Mouse (Mus musculus): ENCODE data around the gene Coro6. TPM values are rescaled to one million over a fixed set of nuclear protein-coding genes. Genes with fewer than 3 reads are reported as not detected.

The Coro6 gene
- polyA plus RNA-seq, 1 experiment from 2014 or later = 0.48 TPM

DNA sequence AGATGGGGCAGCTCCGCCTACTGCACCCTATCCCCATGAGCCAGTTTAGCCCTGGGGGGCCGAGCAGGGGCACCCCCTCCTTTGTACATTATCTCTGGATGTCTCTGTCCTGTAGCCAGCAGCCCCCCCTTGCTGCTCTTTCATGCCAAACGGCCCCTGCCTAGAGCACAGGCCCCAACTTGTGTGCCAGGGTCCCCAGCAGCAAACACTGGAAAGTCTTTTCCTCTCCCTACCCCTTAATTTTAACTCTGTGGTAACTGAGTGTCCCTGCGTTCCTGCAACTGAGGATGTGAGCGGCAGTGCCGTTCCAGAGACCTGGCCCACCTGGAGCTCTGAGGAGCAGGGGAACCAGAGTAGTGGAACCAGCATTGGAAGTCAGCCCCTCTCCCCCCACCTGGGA, 44.7 kb downstream of the Coro6 start:
- Histone ChIP-seq H3K4me2 (no peak overlapping the region), H3K27ac (no peak overlapping the region), H3K4me1 (peaks cover 34% of the 10 kb centered on the region), H3K9ac (no peak overlapping the region), H3K36me3 (peaks cover 73% of the 10 kb centered on the region), H3K9me3 (replicated peaks) (no peaks in the 10 kb centered on the region), H3K27me3 (no peaks in the 10 kb centered on the region), H3K4me3 (replicated peaks) (no peak overlapping the region)
- WGBS = 80% methylated on average over 6 of the region's 6 CpGs
- ATAC-seq (replicated peaks; ENCODE audit: low FRiP score) = no peak

DNA sequence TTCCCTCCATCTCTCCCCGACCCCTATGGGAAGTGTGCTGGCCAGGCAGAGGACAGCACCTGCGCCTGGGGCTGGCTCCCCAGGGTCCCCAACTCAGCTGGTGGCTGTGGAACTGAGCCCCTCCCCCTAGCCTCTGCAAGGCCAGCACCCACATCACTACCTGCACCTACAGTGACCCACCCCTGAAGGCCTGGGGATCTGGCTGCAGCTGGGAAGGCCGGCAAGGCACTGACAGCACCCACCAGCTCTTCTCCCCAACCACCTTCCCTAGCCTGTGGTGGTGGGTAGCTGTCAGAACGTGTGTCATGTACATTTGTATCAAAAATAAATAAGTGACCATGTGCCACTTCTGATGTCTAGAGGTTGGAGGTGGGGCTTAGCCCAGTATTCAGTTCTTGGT, 45.2 kb downstream of the Coro6 start:
- 70% methylated on average over 4 of the region's 4 CpGs for WGBS
- Histone ChIP-seq H3K27me3 (no peaks in the 10 kb centered on the region), H3K36me3 (peaks cover 68% of the 10 kb centered on the region), H3K4me3 (replicated peaks) (no peak overlapping the region), H3K9me3 (replicated peaks) (no peaks in the 10 kb centered on the region), H3K27ac (peak overlapping the region; percentile 20; the same call in 1 of the 2 replicates), H3K4me2 (no peak overlapping the region), H3K4me1 (peaks cover 37% of the 10 kb centered on the region), H3K9ac (no peak overlapping the region)
- ATAC-seq (replicated peaks; ENCODE audit: low FRiP score) = no peak

DNA sequence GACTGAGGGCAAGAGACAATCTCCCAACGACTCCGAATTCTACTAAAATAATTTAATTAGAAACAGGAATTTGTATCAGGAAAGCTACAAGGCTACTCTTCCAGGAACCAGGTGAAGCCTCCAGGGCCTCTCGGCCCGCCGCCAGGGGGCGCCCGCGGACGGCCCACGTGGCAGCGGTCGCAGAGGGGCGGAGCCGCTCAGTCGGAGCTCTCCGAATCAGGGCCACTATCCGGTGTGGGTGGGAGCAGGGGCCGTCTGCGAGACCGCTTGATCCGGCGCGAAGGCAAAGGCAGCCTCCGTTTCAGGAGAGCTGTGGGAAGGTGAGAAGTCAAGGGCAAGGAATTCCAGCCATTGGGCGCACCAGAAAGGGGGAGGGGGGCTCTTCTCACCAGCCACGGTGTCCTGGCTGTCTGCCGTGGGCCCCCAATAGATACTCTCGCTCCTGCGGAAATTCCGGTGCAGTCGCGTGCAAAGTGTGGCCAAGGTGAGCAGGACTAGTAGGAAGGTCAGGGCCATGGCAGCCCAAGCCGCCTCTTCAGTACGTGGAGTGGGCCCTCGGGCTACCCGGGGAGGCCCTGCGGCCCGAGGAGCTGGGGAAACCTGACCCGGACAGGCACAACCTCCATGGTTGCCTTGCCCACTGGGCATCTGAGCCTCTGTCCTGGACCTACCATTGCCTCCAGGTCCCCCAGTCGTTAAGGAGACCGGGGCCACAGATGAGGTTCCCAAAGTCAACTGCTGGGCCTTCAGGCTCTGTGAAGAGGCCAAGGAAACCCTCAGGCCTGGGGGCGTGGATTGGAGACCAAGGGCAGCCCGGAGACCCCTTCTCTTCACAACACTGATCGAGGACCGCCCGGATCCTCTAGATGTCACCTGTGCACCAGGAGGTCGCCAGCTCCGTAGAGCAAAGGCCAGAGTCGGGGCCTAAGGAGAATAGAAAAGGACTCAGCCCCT, 46.1 kb downstream of the Coro6 start:
- no peaks in the 10 kb centered on the region for H3K9me3 ChIP-seq (replicated peaks)
- H3K9ac ChIP-seq = peak overlapping the region; percentile 52
- peak; percentile 53 for ATAC-seq (replicated peaks; ENCODE audit: low FRiP score)
- H3K36me3 ChIP-seq = peaks cover 59% of the 10 kb centered on the region
- peak overlapping the region; percentile 45 for H3K4me3 ChIP-seq (replicated peaks)
- peaks cover 36% of the 10 kb centered on the region for H3K4me1 ChIP-seq
- peak overlapping the region; percentile 71 for H3K27ac ChIP-seq
- 14% methylated on average over 49 of the region's 49 CpGs for WGBS
- no peaks in the 10 kb centered on the region for H3K27me3 ChIP-seq
- H3K4me2 ChIP-seq = peak overlapping the region; percentile 87

DNA sequence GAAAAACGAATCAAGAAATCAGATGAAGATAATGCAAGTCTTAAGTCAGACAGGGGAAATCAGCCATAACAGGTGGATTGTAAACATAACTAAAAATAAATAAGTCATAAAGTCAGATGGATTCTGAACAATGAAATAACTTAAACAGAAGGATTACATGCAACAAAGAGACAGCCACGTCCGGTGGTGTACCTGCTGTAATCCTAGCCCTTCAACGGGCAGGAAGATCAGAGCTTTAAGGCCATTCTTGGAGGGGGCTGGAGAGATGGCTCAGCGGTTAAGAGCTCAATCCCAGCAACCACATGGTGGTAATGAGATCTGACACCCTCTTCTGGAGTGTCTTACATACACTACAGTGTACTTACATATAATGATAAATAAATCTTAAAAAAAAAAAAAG, 49.1 kb downstream of the Coro6 start:
- 67% methylated on average over 5 of the region's 5 CpGs for WGBS
- H3K36me3 ChIP-seq = peaks cover 29% of the 10 kb centered on the region
- H3K27ac ChIP-seq = no peak overlapping the region
- no peak overlapping the region for H3K4me2 ChIP-seq
- ATAC-seq (replicated peaks; ENCODE audit: low FRiP score) = no peak
- peaks cover 62% of the 10 kb centered on the region for H3K4me1 ChIP-seq
- H3K9me3 ChIP-seq (replicated peaks) = no peaks in the 10 kb centered on the region
- H3K4me3 ChIP-seq (replicated peaks) = no peak overlapping the region
- H3K27me3 ChIP-seq = peaks cover 19% of the 10 kb centered on the region
- no peak overlapping the region for H3K9ac ChIP-seq

DNA sequence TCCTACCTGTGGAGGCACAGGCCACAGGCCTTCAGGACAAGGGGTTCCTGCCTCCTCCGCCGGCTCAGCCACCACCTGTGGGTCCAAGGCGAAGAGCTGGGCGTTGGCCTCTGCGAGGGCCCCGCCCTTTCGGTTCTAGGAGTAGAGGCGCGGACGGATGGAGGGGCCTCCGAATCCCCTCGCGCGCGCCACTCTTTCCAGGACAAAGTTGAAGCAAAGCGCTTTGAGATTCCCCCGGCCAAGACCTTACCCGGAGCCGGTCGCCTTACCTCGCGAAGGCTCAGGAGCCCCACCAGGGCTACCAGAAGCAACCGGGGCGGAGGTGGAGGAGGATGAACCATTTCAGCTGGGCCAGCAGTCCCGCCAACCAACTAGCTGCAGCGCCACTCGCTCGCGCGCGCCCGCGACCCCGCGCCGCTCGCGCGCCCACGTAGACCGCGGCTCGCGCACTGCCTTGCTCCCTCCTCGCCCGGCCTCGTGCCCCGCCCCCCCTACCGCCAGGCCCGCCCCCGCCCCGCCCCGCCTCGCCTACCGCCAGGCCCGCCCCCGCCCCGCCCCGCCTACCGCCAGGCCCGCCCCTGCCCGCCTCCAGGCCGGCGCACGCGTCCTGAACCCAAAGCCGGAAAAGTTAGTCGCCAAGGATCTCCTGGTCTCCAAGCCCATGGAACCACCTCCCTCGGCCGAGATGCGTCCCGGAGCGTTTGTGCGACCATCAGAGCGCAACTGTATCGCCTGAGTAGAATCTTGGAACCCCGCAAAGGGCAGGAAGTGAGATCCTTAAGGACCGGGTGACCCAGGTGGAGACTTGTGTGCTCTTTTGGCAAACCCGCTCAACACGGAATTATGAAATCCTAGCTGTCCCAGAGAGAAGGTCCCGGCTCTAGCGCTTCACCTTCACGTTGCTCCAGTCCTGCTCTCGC, 50.9 kb downstream of the Coro6 start:
- peaks cover 65% of the 10 kb centered on the region for H3K4me1 ChIP-seq

DNA sequence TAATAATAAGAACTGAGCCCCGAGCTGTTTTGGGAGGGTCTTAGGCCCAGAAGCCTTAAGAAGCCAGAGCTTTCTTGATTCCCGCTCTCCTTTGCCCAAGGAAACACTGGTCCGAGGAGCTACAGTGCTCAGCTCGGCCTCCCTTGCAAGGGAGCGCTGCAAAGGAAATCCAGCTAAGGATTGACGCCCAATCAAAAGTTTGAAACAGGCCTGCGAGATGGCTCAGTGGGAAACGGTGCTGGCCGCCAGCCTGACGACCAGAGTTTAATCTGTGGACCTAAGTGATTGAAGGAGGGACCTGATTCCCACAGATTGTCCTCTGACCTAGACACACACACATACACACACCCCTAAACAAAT, 51.6 kb downstream of the Coro6 start:
- 8% methylated on average over 10 of the region's 10 CpGs for WGBS
- Histone ChIP-seq H3K4me2 (peak overlapping the region; percentile 88), H3K9ac (peak overlapping the region; percentile 50), H3K9me3 (replicated peaks) (no peaks in the 10 kb centered on the region), H3K4me3 (replicated peaks) (peak overlapping the region; percentile 78), H3K27ac (peak overlapping the region; percentile 74), H3K27me3 (peaks cover 33% of the 10 kb centered on the region), H3K36me3 (peaks cover 10% of the 10 kb centered on the region; the same call in 1 of the 2 replicates), H3K4me1 (peaks cover 59% of the 10 kb centered on the region)
- ATAC-seq (replicated peaks; ENCODE audit: low FRiP score) = no peak

More for the DNA sequence above, 50.9 kb downstream of the Coro6 start:
- peak overlapping the region; percentile 75 for H3K9ac ChIP-seq
- H3K4me3 ChIP-seq (replicated peaks) = peak overlapping the region; percentile 78
- H3K4me2 ChIP-seq = peak overlapping the region; percentile 88
- no peaks in the 10 kb centered on the region for H3K9me3 ChIP-seq (replicated peaks)
- H3K27ac ChIP-seq = peak overlapping the region; percentile 90
- under 1% methylated on average over 83 of the region's 84 CpGs for WGBS
- peaks cover 29% of the 10 kb centered on the region for H3K27me3 ChIP-seq
- peaks cover 14% of the 10 kb centered on the region; the same call in 1 of the 2 replicates for H3K36me3 ChIP-seq
- peak; percentile 68 for ATAC-seq (replicated peaks; ENCODE audit: low FRiP score)

DNA sequence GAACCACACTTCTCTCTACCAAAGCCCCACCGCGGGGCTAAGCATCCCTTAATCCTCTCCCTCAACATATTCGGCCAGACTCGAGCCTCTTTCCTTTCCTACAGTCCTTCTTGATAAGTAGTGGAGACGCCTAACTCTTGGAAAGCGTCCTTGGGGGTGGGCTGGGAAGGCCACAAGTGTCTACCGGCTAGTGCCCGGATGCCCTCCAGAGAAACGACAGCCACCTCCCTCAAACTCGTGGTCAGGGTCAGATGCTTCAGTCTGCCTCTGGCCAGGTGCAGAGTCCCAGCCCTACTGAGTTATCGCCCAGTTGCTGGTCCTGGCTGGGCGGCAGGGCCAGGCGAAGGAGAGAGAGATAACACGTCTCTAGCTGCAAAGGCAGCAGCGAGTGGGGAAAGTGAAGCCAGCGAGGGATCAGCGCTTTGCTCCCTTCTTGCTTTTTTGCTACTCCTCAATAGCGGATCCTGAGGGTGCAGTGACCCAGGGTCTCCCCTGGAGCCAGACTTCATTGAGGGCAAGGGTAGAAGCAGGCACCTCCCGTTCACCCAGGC, 52.1 kb downstream of the Coro6 start:
- Histone ChIP-seq H3K27ac (0 out of 2 replicates have a peak overlapping the region, but pooled peaks have one; percentile 13), H3K9me3 (replicated peaks) (no peaks in the 10 kb centered on the region), H3K4me3 (replicated peaks) (peak overlapping the region; percentile 78), H3K4me1 (peaks cover 53% of the 10 kb centered on the region), H3K9ac (peak overlapping the region; percentile 46), H3K27me3 (peaks cover 33% of the 10 kb centered on the region), H3K36me3 (peaks cover 6% of the 10 kb centered on the region; the same call in 1 of the 2 replicates), H3K4me2 (peak overlapping the region; percentile 88)
- WGBS = 8% methylated on average over 19 of the region's 19 CpGs
- no peak for ATAC-seq (replicated peaks; ENCODE audit: low FRiP score)

DNA sequence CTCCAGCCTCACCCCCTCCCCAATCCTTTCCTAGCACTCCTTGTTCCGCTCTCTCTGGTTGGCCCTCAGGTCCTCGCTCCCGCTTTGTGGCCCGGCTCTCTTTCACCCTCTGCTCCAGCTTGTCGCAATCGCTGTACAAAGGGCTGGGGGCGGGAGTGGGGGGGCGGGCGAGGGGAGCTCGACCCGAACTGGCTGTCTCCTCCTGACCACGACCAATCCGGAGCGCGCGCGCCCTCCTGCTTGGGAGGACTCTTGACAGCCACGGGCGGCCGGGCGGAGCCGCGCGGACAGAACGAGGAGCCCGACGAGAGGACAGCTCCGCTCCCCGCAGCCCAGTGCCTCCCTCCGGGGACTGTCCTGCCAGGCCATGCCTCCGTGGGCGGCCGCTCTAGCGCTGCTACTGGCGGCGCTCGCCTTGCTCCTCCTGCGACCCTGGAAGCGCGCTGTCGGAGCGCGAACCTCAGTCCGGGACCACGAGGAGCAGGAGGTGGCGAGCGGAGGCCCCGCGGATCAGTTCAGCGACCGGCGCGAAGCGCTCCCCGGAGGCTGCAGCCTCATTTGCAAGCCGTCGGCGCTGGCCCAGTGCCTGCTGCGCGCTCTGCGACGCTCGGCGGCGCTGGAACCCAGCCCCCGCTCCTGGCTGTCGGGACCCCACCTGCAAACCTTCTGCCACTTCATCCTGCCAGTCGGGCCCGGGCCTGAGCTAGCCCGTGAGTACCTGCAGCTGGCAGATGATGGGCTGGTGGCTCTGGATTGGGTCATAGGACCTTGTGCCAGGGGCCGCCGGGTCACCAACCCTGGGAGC, 52.8 kb downstream of the Coro6 start, which contains the start of gene Abhd15:
Gene Abhd15 (plus strand): TSS at position 290 of the 805 bp plus-strand sequence.
- Histone ChIP-seq H3K36me3 (0 out of 2 replicates have a peak, but pooled peaks cover 2% of the 10 kb centered on the region), H3K4me2 (peak within 1 kb of the TSS; percentile 88), H3K4me1 (peaks cover 46% of the 10 kb centered on the region), H3K9ac (peak within 1 kb of the TSS; percentile 46), H3K4me3 (replicated peaks) (peak within 1 kb of the TSS; percentile 78), H3K9me3 (replicated peaks) (no peaks in the 10 kb centered on the region), H3K27ac (peak within 1 kb of the TSS; percentile 74; the same call in 1 of the 2 replicates), H3K27me3 (peaks cover 33% of the 10 kb centered on the region)
- ATAC-seq (replicated peaks; ENCODE audit: low FRiP score) = peak; percentile 57
- under 1% methylated on average over 70 of the region's 72 CpGs for WGBS

DNA sequence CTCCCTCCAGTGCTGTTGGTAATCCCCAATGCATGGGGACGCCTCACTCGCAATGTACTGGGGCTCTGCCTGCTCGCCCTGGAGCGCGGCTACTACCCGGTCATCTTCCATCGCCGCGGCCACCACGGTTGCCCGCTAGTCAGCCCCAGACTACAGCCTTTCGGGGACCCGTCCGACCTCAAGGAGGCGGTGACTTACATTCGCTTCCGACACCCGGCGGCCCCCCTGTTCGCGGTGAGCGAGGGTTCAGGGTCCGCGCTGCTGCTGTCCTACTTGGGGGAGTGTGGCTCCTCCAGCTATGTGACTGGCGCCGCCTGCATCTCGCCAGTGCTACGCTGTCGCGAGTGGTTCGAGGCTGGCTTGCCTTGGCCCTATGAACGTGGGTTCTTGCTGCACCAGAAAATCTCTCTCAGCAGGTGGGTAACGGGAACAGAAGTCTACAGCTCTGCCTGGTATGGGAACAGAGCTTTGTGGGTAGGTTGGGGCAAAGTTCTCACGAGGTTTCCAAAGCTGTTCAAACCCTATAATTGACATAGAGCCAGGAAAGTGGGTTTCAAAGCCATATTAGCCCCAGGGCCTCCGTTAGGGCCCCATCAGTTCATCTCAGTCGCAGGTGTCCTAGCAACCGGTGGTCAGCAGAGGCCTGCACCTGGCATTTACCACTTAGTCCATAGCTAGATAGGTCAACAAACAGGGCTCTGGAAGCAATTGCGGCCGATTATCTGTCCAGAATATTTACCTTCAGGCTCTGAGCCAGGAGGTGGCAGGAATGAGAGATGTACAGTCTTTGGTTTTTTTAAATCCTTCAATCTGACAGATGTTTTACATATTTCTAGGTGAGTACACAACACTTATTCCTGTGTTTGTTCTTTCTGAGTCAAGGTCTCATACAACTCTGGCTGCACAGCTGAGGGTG, 53.7 kb downstream of the Coro6 start, which contains the start of gene Trp53i13:
Gene Trp53i13 (minus strand): TSS at position 344 of the 916 bp plus-strand sequence.
- WGBS = 10% methylated on average over 39 of the region's 39 CpGs
- Histone ChIP-seq H3K36me3 (no peaks in the 10 kb centered on the region), H3K9me3 (replicated peaks) (no peaks in the 10 kb centered on the region), H3K27ac (no peak within 1 kb of the TSS), H3K9ac (peak within 1 kb of the TSS; percentile 46), H3K4me3 (replicated peaks) (peak within 1 kb of the TSS; percentile 78), H3K27me3 (peaks cover 33% of the 10 kb centered on the region), H3K4me2 (peak within 1 kb of the TSS; percentile 88), H3K4me1 (peaks cover 43% of the 10 kb centered on the region)
- no peak for ATAC-seq (replicated peaks; ENCODE audit: low FRiP score)
